Mouse (Mus musculus) heart, embryonic 11.5 days (tissue): Measurements from ENCODE around the gene Rab28. TPM values are rescaled to one million over a fixed set of nuclear protein-coding genes. Genes with fewer than 3 reads are reported as not detected.

Source experiments
- ATAC-seq: fragments of 200-750 bp; cut with Nextera tagmentation; replicated peaks from 2 replicates; pipeline ENCODE4 v1.8.0; 2017; ENCODE audit warnings: moderate library complexity; ENCODE audit not compliant: insufficient number of reproducible peaks, low FRiP score, low TSS enrichment
- H3K27ac ChIP-seq: fragments of 300-500 bp; sonication (generic); 2 replicates; pipeline ENCODE4 v1.5.1; 2014; ENCODE audit warnings: mild to moderate bottlenecking, low read depth, low read length
- H3K27me3 ChIP-seq: fragments of 300-500 bp; sonication (generic); 2 replicates; pipeline ENCODE4 v1.6.1; 2014; ENCODE audit warnings: mild to moderate bottlenecking, low read length, mixed read lengths; ENCODE audit not compliant: control insufficient read depth, insufficient read depth
- H3K36me3 ChIP-seq: fragments of 300-500 bp; sonication (generic); 2 replicates; pipeline ENCODE4 v1.6.1; 2014; ENCODE audit warnings: mild to moderate bottlenecking, low read length, moderate library complexity, mixed read lengths; ENCODE audit not compliant: control insufficient read depth, insufficient read depth
- H3K4me1 ChIP-seq: fragments of 300-500 bp; sonication (generic); 2 replicates; pipeline ENCODE4 v1.6.1; 2014; ENCODE audit warnings: low read length; ENCODE audit not compliant: control insufficient read depth, insufficient read depth
- H3K4me2 ChIP-seq: fragments of 300-500 bp; sonication (generic); 2 replicates; pipeline ENCODE4 v1.6.1; 2014; ENCODE audit warnings: mild to moderate bottlenecking, moderate library complexity
- H3K4me3 ChIP-seq: fragments of 300-500 bp; sonication (generic); 2 replicates; pipeline ENCODE4 v1.5.1; 2014; ENCODE audit warnings: low read depth, low read length
- H3K9ac ChIP-seq: fragments of 300-500 bp; sonication (generic); 2 replicates; pipeline ENCODE4 v1.6.1; 2014; ENCODE audit warnings: mild to moderate bottlenecking, low read depth, low read length, moderate library complexity
- H3K9me3 ChIP-seq: fragments of 300-500 bp; sonication (generic); replicated peaks from 2 replicates; pipeline ENCODE4 v1.6.1; 2016; ENCODE audit warnings: low read length; ENCODE audit not compliant: control insufficient read depth
- WGBS: fragments of 180-500 bp; shearing (Covaris S2); extraction: QIAGEN DNeasy Blood & Tissue Kit; methylation state at CpG from one replicate; pipeline ENCODE4 v1.1.7; 2014; ENCODE audit not compliant: insufficient replicate concordance; 5-methylcytosine and 5-hydroxymethylcytosine counted together
- polyA plus RNA-seq: library from polyadenylated mRNA; unstranded; fragments of >200 nt; fragmentation: Nextera tagmentation; extraction: Ambion mirVana; gene quantifications from 2 replicates; pipeline ENCODE4 v1.2.1, GENCODE M21; 2014

Rab28 gene
- polyA plus RNA-seq, 1 experiment from 2014 or later: 38.7 TPM

DNA sequence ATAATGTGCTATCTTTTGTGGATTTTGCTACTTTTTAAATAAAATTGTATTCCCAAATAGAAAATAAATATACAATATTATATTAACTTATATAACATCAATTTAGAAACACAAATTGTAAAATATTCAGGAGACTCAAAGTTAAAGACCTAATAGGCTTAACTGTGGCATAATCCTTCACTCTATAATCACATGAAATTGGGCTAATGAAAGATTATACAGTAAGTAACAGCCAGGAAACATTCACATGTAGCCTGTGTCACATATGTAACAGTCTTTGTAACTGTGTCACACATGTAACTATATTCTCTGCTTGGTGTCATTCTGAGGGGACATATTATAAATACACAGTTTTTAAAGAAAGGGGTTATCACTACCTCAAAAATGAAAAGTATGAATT is 22.9 kb downstream of the Rab28 start:
- Histone ChIP-seq H3K27me3 (no peaks in the 10 kb centered on the region), H3K9ac (no peak overlapping the region), H3K27ac (no peak overlapping the region), H3K4me1 (no peaks in the 10 kb centered on the region), H3K36me3 (no peaks in the 10 kb centered on the region), H3K4me3 (no peak overlapping the region), H3K4me2 (no peak overlapping the region), H3K9me3 (no peaks in the 10 kb centered on the region)
- ATAC-seq: no peak

- H3K4me2 ChIP-seq: no peak overlapping the region
- WGBS: 84% methylated on average over 2 of the region's 2 CpGs
- no peak overlapping the region for H3K9ac ChIP-seq
- ATAC-seq: no peak
- H3K36me3 ChIP-seq: no peaks in the 10 kb centered on the region
- no peaks in the 10 kb centered on the region for H3K27me3 ChIP-seq
- H3K27ac ChIP-seq: no peak overlapping the region
- H3K4me1 ChIP-seq: no peaks in the 10 kb centered on the region
- H3K9me3 ChIP-seq: no peaks in the 10 kb centered on the region
- no peak overlapping the region for H3K4me3 ChIP-seq
Measured at GRCm38 (mm10) chr5:41683976-41684375, 24.0 kb downstream of the Rab28 start.

DNA sequence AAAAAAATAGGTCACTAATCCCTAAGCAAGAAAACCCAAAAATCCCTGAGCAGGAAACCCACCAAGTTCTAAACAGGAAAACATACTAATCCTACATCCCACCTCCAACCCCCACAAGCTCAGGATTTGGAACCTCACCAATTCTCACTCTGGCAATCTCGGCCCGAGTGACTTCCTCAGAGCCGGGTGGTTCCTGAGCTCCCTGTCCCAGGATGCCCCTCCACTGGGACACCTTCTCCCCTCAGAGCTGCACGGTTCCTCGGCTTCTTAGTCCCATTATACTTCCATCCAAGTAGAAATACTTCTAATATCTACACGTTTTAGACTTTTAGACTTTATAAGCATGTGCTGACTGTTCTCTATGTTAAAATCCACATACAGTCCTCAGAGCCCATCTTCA is 41.9 kb downstream of the Rab28 start:
- no peak overlapping the region for H3K4me3 ChIP-seq
- H3K4me1 ChIP-seq: no peaks in the 10 kb centered on the region
- no peak for ATAC-seq
- no peaks in the 10 kb centered on the region for H3K36me3 ChIP-seq
- no peak overlapping the region for H3K27ac ChIP-seq
- 69% methylated on average over 6 of the region's 6 CpGs for WGBS
- no peaks in the 10 kb centered on the region for H3K9me3 ChIP-seq
- H3K4me2 ChIP-seq: no peak overlapping the region
- no peak overlapping the region for H3K9ac ChIP-seq
- H3K27me3 ChIP-seq: no peaks in the 10 kb centered on the region

DNA sequence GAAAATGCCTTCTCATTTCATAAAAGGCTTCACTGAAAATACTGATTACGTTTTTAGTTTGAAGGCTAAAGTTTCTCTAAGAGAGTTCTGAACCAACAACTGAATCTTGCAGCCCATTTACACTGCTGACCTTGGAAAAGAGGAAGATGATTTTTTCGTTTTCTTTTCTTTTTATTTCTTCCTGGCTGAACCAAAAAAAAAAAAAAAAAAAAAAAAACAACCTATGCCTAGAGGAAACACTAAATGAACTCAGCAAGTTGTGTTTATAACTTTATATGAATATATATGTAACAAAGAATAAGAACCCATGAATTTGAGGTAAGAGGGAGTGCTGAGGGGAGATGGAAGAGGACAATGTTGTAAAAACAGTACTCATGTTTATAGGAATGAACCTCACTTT is 71.2 kb downstream of the Rab28 start:
- Histone ChIP-seq H3K27me3 (no peaks in the 10 kb centered on the region), H3K4me1 (no peaks in the 10 kb centered on the region), H3K36me3 (no peaks in the 10 kb centered on the region), H3K4me2 (no peak overlapping the region), H3K27ac (no peak overlapping the region), H3K9ac (no peak overlapping the region), H3K9me3 (no peaks in the 10 kb centered on the region), H3K4me3 (no peak overlapping the region)
- no peak for ATAC-seq
- WGBS: 69% methylated on average over 2 of the region's 2 CpGs

- Histone ChIP-seq H3K9ac (no peak overlapping the region), H3K36me3 (no peaks in the 10 kb centered on the region), H3K27me3 (no peaks in the 10 kb centered on the region), H3K4me2 (no peak overlapping the region), H3K4me1 (0 out of 2 replicates have a peak, but pooled peaks cover 4% of the 10 kb centered on the region), H3K4me3 (no peak overlapping the region), H3K9me3 (no peaks in the 10 kb centered on the region), H3K27ac (no peak overlapping the region)
- 87% methylated on average over 7 of the region's 7 CpGs for WGBS
- no peak for ATAC-seq
Measured at GRCm38 (mm10) chr5:41627224-41628144, 80.5 kb downstream of the Rab28 start.

- Histone ChIP-seq H3K9me3 (no peaks in the 10 kb centered on the region), H3K27me3 (no peaks in the 10 kb centered on the region), H3K4me1 (0 out of 2 replicates have a peak, but pooled peaks cover 4% of the 10 kb centered on the region), H3K27ac (no peak overlapping the region), H3K9ac (no peak overlapping the region), H3K36me3 (no peaks in the 10 kb centered on the region), H3K4me3 (no peak overlapping the region), H3K4me2 (no peak overlapping the region)
- 38% methylated on average over 7 of the region's 7 CpGs for WGBS
- ATAC-seq: no peak
Measured at GRCm38 (mm10) chr5:41625544-41625943, 82.4 kb downstream of the Rab28 start.

DNA sequence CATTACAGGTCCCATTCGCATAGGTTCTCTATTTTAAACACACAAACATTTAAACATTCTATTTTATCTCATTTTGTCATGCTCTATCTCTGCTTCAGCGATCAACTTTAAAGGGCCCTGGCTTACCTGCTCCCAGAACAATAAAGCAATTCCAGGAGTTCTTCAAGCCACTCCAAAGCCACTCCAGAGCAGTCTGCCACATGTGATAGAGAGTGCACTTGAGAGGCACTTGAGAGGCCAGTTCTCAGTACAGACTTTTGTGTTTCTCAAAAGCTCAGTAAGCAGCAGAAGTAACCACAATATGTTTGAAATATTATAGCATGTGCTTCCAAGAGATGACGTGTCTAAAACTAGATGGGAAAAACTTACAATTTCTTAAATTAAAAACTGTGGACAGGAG is 86.2 kb downstream of the Rab28 start:
- WGBS: 58% methylated on average over 3 of the region's 3 CpGs
- H3K36me3 ChIP-seq: no peaks in the 10 kb centered on the region
- no peaks in the 10 kb centered on the region for H3K9me3 ChIP-seq
- 0 out of 2 replicates have a peak, but pooled peaks cover 4% of the 10 kb centered on the region for H3K4me1 ChIP-seq
- no peak overlapping the region for H3K9ac ChIP-seq
- ATAC-seq: no peak
- no peaks in the 10 kb centered on the region for H3K27me3 ChIP-seq
- no peak overlapping the region for H3K27ac ChIP-seq
- H3K4me2 ChIP-seq: no peak overlapping the region
- no peak overlapping the region for H3K4me3 ChIP-seq

- no peaks in the 10 kb centered on the region for H3K4me1 ChIP-seq
- no peak overlapping the region for H3K9ac ChIP-seq
- no peaks in the 10 kb centered on the region for H3K27me3 ChIP-seq
- no peak overlapping the region for H3K4me2 ChIP-seq
- no peak overlapping the region for H3K4me3 ChIP-seq
- H3K36me3 ChIP-seq: no peaks in the 10 kb centered on the region
- no peak for ATAC-seq
- WGBS: 73% methylated on average over 1 of the region's 1 CpGs
- H3K27ac ChIP-seq: no peak overlapping the region
- no peaks in the 10 kb centered on the region for H3K9me3 ChIP-seq
Measured at GRCm38 (mm10) chr5:41618966-41619365, 89.0 kb downstream of the Rab28 start.
